Mouse (Mus musculus) ES-E14 (cell line): ENCODE measurements at regions not wholly inside any gene's neighbourhood (a gene's known extent, or its start where the extent isn't known, plus 50 kb on each side); places are given as distances from the start of the nearest gene placed in this dataset.

ENCODE experiments used
- CHD2 ChIP-seq: IDR thresholded peaks from 2 replicates; pipeline ENCODE4 v1.6.1; 2014; ENCODE audit warnings: mild to moderate bottlenecking, low read depth, low read length, inconsistent platforms
- HCFC1 ChIP-seq: IDR thresholded peaks from 2 replicates; pipeline ENCODE4 v1.6.1; 2012; ENCODE audit warnings: low read length, inconsistent platforms, borderline replicate concordance; ENCODE audit not compliant: insufficient read depth
- MAFK ChIP-seq: IDR thresholded peaks from 2 replicates; pipeline ENCODE4 v1.6.1; 2014; ENCODE audit warnings: mild to moderate bottlenecking, low read depth, low read length, inconsistent platforms; ENCODE audit not compliant: insufficient read depth
- ZC3H11A ChIP-seq: IDR thresholded peaks from 2 replicates; pipeline ENCODE4 v1.6.1; 2012; ENCODE audit warnings: low read depth, mild to moderate bottlenecking, inconsistent platforms, low read length, borderline replicate concordance
- ZNF384 ChIP-seq: IDR thresholded peaks from 2 replicates; pipeline ENCODE4 v1.6.1; 2012; ENCODE audit warnings: low read depth, low read length, inconsistent platforms

DNA sequence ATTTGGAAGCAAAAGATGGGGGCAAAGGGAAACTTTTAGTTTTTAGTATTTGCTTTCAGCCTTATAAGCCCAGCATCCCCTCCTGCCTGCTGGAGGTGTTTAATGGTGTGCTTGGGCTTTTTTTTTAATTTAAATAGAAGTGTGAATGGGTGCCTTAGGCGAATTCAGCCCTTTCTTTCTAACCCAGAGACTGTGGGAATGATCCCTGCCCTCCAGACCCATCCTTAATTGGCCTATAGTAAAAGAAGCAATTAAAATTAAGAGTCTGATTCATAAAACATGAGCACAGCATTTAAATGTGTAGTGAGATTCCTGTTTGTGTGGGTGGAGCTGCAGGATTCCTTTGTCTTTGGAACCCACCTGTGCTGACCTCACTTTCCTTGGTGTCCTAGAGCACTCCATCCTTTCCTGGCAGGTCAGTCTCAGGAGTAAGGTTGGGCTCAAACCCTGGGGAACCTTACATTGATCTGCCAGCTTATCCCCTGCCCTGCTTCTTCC lies 552.6 kb downstream of the Bcl11a start:
- TF ChIP-seq ZNF384 = no peak
- TF ChIP-seq CHD2 = no peak
- no peak for TF ChIP-seq HCFC1
- no peak for TF ChIP-seq ZC3H11A
- no peak for TF ChIP-seq MAFK
